25 mouse cellular contexts compared by ENCODE assay signal in the genomic region with DNA sequence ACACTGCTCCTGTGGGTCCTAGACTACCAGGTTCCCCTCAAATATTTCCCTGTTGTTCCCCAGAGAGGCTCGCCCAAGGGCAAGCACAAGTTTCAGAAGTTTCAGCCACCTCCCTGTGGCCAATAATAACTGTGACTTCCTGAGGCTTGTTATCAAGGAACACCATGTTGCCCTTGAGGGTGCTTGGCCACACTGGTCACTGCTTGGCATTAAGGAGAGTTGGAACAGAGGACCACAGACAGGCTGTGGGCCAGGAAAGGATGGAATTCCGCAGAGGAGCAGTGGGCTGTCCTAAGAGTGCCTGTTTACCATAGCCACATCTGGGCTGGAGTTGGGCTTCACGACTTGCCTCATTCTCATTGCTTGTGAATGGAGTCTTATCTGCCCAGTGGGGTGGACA. TPM values are rescaled to one million over a fixed set of nuclear protein-coding genes. Genes with fewer than 3 reads are reported as not detected.
DNase-seq lines count a peak whose midpoint lies in the region; ATAC-seq and TF ChIP-seq lines count a peak whose summit lies in the region.
"Had no signal": no experiment of that assay in that cellular context is flagged by ENCODE, and none has a peak within 500 bp of the region (broad histone marks: within the 10 kb centered on the region; RNA-seq: fewer than 3 reads in every experiment).

No protein-coding gene starts in this region.

- intact Hi-C loops in heart, adult 2 months (cut with DNase I) = no loop called here
- intact Hi-C loops in heart, postnatal 36 days (cut with DNase I) = no loop called here

- 47% methylated on average over 3 of the region's 3 CpGs for WGBS in lung, adult 2 months
- 35% methylated on average over 3 of the region's 3 CpGs for WGBS in heart, adult 2 months
- 57% methylated on average over 3 of the region's 3 CpGs for WGBS in heart, embryonic 15.5 days

- H3K9ac ChIP-seq in heart, adult 2 months (ENCODE audit: low read depth, low read length) = no peak overlapping the region
- no peak overlapping the region for H3K9ac ChIP-seq in heart, embryonic 15.5 days
- H3K9ac ChIP-seq: limb, embryonic 13.5 days; liver, embryonic 12.5 days had no signal

- H3K4me2 ChIP-seq in heart, embryonic 15.5 days = no peak overlapping the region
- H3K4me2 ChIP-seq: limb, embryonic 13.5 days; liver, embryonic 12.5 days had no signal

- no peak for TF ChIP-seq CTCF in lung, adult 2 months (IDR thresholded peaks at IDR 0.05; ENCODE audit: insufficient read depth, low read length)
- TF ChIP-seq CTCF in heart, adult 2 months (IDR thresholded peaks at IDR 0.05) = no peak

- H3K4me3 ChIP-seq in lung, adult 2 months (replicated peaks; ENCODE audit: extremely low read depth, low read depth, low read length) = no peak overlapping the region
- H3K4me3 ChIP-seq in heart, adult 2 months = no peak overlapping the region
- no peak overlapping the region for H3K4me3 ChIP-seq in heart, embryonic 15.5 days
- H3K4me3 ChIP-seq: forebrain, embryonic 10.5 days; limb, embryonic 13.5 days; liver, embryonic 12.5 days; midbrain, embryonic 10.5 days; myocyte had no signal

- TF ChIP-seq POLR2A in lung, adult 2 months (IDR thresholded peaks at IDR 0.05; ENCODE audit: borderline replicate concordance, extremely low read depth, low read depth, low read length) = no peak
- 0 out of 2 replicates have a peak, but pooled peaks have one; percentile 21 for TF ChIP-seq POLR2A in heart, adult 2 months (IDR thresholded peaks at IDR 0.05; ENCODE audit: insufficient read depth, low read depth, low read length)

- no peaks in the 10 kb centered on the region for H3K27me3 ChIP-seq in heart, adult 2 months (ENCODE audit: control insufficient read depth, insufficient read depth, low read length)
- H3K27me3 ChIP-seq in heart, embryonic 15.5 days = no peaks in the 10 kb centered on the region
- H3K27me3 ChIP-seq: limb, embryonic 13.5 days had no signal

- no peaks in the 10 kb centered on the region for H3K36me3 ChIP-seq in heart, adult 2 months (ENCODE audit: control insufficient read depth, insufficient read depth, low read length)
- H3K36me3 ChIP-seq in heart, embryonic 15.5 days = no peaks in the 10 kb centered on the region
- H3K36me3 ChIP-seq: forebrain, embryonic 10.5 days; limb, embryonic 13.5 days; liver, embryonic 12.5 days; midbrain, embryonic 10.5 days had no signal

- H3K79me2 ChIP-seq in heart, adult 2 months (replicated peaks; ENCODE audit: control insufficient read depth, insufficient read depth, low read length) = no peaks in the 10 kb centered on the region

- H3K9me3 ChIP-seq in heart, embryonic 15.5 days (replicated peaks) = no peaks in the 10 kb centered on the region
- H3K9me3 ChIP-seq: forebrain, embryonic 10.5 days; limb, embryonic 13.5 days; liver, embryonic 12.5 days; midbrain, embryonic 10.5 days had no signal

- peak; percentile 90 for TF ChIP-seq EP300 in heart, adult 2 months (IDR thresholded peaks at IDR 0.05; ENCODE audit: insufficient read depth, low read depth, low read length)

- ATAC-seq in heart, embryonic 15.5 days (replicated peaks; ENCODE audit: insufficient number of reproducible peaks, insufficient read depth, low FRiP score, low read depth) = no peak; the same call in 1 of the 2 replicates
- ATAC-seq: hindbrain, postnatal 0 days; intestine, postnatal 0 days; liver, embryonic 12.5 days; midbrain, embryonic 16.5 days had no signal

- H3K27ac ChIP-seq in heart, adult 2 months = peak overlapping the region; percentile 80
- H3K27ac ChIP-seq in heart, embryonic 15.5 days = peak overlapping the region; percentile 41
- H3K27ac ChIP-seq: forebrain, embryonic 10.5 days; hindbrain, postnatal 0 days; limb, embryonic 13.5 days; liver, embryonic 12.5 days; midbrain, embryonic 10.5 days; stomach, postnatal 0 days had no signal

- DNase-seq in lung, postnatal 14 days = peak; percentile 25
- no peak for DNase-seq in lung, adult 2 months
- DNase-seq in heart, adult 2 months = peak; percentile 49 to 78
- peak; percentile 50 to 57 for DNase-seq in heart, postnatal 36 days
- no peak for DNase-seq in c-Kit-positive CD71-positive TER-119-positive erythroid progenitor cells, embryonic 14.5 days (ENCODE audit: low spot score)
- no peak for DNase-seq in retina, embryonic 14.5 days (ENCODE audit: low spot score)
- DNase-seq: adrenal gland, postnatal 36 days; cerebellum, adult 11 months; cerebellum, adult 9-11 months; gastrocnemius, postnatal 36 days; kidney, postnatal 25 days; lung, adult 18-20 months; lung, postnatal 4 days; right cerebral cortex, postnatal 14 days had no signal

- no peaks in the 10 kb centered on the region for H3K4me1 ChIP-seq in lung, adult 2 months (ENCODE audit: control insufficient read depth, insufficient read depth, low read length)
- H3K4me1 ChIP-seq in heart, adult 2 months (ENCODE audit: control insufficient read depth, insufficient read depth, low read length) = peaks cover 4% of the 10 kb centered on the region
- H3K4me1 ChIP-seq in heart, embryonic 15.5 days (replicated peaks) = peaks cover 7% of the 10 kb centered on the region
- H3K4me1 ChIP-seq: limb, embryonic 13.5 days; liver, embryonic 12.5 days had no signal

RNA-seq across cellular contexts. Expression of gene Adcy5, which starts 24.5 kb away (rescaled TPM):
- polyA plus RNA-seq in lung, adult 2 months (2012; rRNA removed) = 17.5 and 18.3 TPM in 2 replicates
- total RNA-seq in heart, adult 2 months (2021) = 10 to 100 TPM; 52.9 to 56.2 TPM
- polyA plus RNA-seq in heart, adult 2 months (2012; rRNA removed) = 47.1 and 67.3 TPM in 2 replicates
- polyA plus RNA-seq in heart, embryonic 15.5 days (2015; fragmentation: Nextera tagmentation; extraction: Ambion mirVana) = 9.2 and 9.7 TPM in 2 replicates
- 10 to 100 TPM; 48.7 to 57.7 TPM for total RNA-seq in heart, postnatal 36 days (2021)
- total RNA-seq: hematopoietic stem cell, adult 5-6 weeks had no signal
- polyA plus RNA-seq: myocyte had no signal

Comparison
In these comparisons a context has a peak if more than half of its experiments do, and no peak if none do; other contexts are left out.
1. DNase-seq: peak in lung, postnatal 14 days (single experiment), heart, adult 2 months (2 of 2) and heart, postnatal 36 days (2 of 2); none in lung, adult 2 months (single experiment), c-Kit-positive CD71-positive TER-119-positive erythroid progenitor cells, embryonic 14.5 days (single experiment) and retina, embryonic 14.5 days (single experiment).